Mouse (Mus musculus) embryonic facial prominence, embryonic 13.5 days (tissue): Measurements from ENCODE around the gene Slc25a44. TPM values are rescaled to one million over a fixed set of nuclear protein-coding genes. Genes with fewer than 3 reads are reported as not detected.
"Not testable (repeated sequence)": the region's sequence is repeated elsewhere in the genome, so short reads cannot be mapped to it uniquely, and the experiment has no call there.

Experiments used
- ATAC-seq: fragments of 200-750 bp; cut with Nextera tagmentation; 2 replicates; pipeline ENCODE4 v1.8.0; 2017; ENCODE audit warnings: low read depth; ENCODE audit not compliant: insufficient number of reproducible peaks, insufficient read depth, low FRiP score, low TSS enrichment
- H3K27ac ChIP-seq: fragments of 300-500 bp; sonication (generic); 2 replicates; pipeline ENCODE4 v1.5.1; 2015; ENCODE audit warnings: moderate library complexity, mild to moderate bottlenecking, inconsistent platforms
- H3K27me3 ChIP-seq: fragments of 300-500 bp; sonication (generic); 2 replicates; pipeline ENCODE4 v1.6.1; 2015; ENCODE audit warnings: mild to moderate bottlenecking, inconsistent platforms
- H3K36me3 ChIP-seq: fragments of 300-500 bp; sonication (generic); 2 replicates; pipeline ENCODE4 v1.6.1; 2015; ENCODE audit warnings: mild to moderate bottlenecking, inconsistent platforms
- H3K4me1 ChIP-seq: fragments of 300-500 bp; sonication (generic); 2 replicates; pipeline ENCODE4 v1.6.1; 2015; ENCODE audit warnings: inconsistent platforms
- H3K4me2 ChIP-seq: fragments of 300-500 bp; sonication (generic); 2 replicates; pipeline ENCODE4 v1.6.1; 2015; ENCODE audit warnings: moderate library complexity, mild to moderate bottlenecking, inconsistent platforms
- H3K4me3 ChIP-seq: fragments of 300-500 bp; sonication (generic); 2 replicates; pipeline ENCODE4 v1.5.1; 2015; ENCODE audit warnings: mild to moderate bottlenecking, inconsistent platforms
- H3K9ac ChIP-seq: fragments of 300-500 bp; sonication (generic); 2 replicates; pipeline ENCODE4 v1.6.1; 2015; ENCODE audit warnings: mild to moderate bottlenecking, inconsistent platforms
- H3K9me3 ChIP-seq: fragments of 300-500 bp; sonication (generic); 2 replicates; pipeline ENCODE4 v1.6.1; 2016; ENCODE audit warnings: inconsistent platforms
- WGBS: fragments of 180-500 bp; shearing (Covaris S2); methylation state at CpG from one replicate; pipeline ENCODE4 v1.1.7; 2015; ENCODE audit warnings: mixed read lengths; 5-methylcytosine and 5-hydroxymethylcytosine counted together
- polyA plus RNA-seq: library from polyadenylated mRNA; unstranded; fragments of >200 nt; fragmentation: Nextera tagmentation; extraction: Ambion mirVana; gene quantifications from 2 replicates; pipeline ENCODE4 v1.2.1, GENCODE M21; 2015

Gene Slc25a44
- polyA plus RNA-seq, 1 experiment from 2014 or later: 16.7 TPM

DNA sequence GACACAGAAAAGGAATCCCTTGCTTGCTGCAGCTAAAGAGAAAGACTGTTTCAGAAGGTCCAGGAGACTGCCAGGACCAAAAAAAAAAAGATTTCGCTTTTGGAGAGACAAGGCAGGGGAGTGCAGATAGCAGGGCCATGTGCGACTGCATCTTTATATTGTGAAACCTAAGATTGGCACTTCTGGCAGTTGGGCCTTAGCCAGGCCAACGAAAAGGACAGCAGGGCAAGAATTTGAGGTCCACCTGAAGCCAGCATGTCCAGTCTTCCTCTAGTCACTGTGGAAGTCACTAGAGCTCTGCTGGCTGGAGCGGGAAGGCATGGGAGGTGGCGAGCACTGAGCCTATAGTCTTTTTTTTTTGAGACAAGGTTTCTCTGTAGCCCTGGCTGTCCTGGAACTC is 16.0 kb downstream of the Slc25a44 start:
- H3K4me3 ChIP-seq: peak overlapping the region; percentile 66
- no peaks in the 10 kb centered on the region for H3K9me3 ChIP-seq
- WGBS: 55% methylated on average over 5 of the region's 5 CpGs
- ATAC-seq: no peak
- peak overlapping the region; percentile 95; the same call in 1 of the 2 replicates for H3K27ac ChIP-seq
- H3K36me3 ChIP-seq: peaks cover 34% of the 10 kb centered on the region
- H3K27me3 ChIP-seq: no peaks in the 10 kb centered on the region
- H3K4me2 ChIP-seq: peak overlapping the region; percentile 68
- peaks cover 31% of the 10 kb centered on the region for H3K4me1 ChIP-seq
- H3K9ac ChIP-seq: peak overlapping the region; percentile 86

DNA sequence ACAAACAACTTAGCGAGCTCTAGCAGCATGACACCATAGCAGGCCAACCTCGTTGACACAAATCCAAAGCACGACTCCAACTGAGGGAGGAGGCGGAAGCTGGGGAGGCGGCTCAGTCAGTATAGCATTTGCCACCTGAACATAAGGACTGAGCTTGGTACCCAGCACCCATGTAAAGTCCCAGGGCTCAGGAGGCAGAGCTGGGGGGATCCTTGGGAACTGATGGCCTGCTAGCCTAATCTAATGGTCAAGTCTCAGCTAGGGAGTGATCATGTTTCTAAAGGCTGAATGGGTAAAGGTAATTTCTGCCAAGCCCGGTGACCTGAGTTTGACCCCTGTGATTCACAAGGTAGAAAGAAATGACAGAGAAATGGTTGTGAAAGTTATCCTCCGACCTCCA is 17.4 kb downstream of the Slc25a44 start:
- ATAC-seq: no peak
- Histone ChIP-seq H3K9me3 (no peaks in the 10 kb centered on the region), H3K9ac (peak overlapping the region; percentile 86; the same call in 1 of the 2 replicates), H3K4me3 (no peak overlapping the region), H3K36me3 (peaks cover 36% of the 10 kb centered on the region), H3K4me1 (peaks cover 31% of the 10 kb centered on the region), H3K27ac (no peak overlapping the region), H3K27me3 (no peaks in the 10 kb centered on the region), H3K4me2 (no peak overlapping the region)
- 50% methylated on average over 7 of the region's 7 CpGs for WGBS

DNA sequence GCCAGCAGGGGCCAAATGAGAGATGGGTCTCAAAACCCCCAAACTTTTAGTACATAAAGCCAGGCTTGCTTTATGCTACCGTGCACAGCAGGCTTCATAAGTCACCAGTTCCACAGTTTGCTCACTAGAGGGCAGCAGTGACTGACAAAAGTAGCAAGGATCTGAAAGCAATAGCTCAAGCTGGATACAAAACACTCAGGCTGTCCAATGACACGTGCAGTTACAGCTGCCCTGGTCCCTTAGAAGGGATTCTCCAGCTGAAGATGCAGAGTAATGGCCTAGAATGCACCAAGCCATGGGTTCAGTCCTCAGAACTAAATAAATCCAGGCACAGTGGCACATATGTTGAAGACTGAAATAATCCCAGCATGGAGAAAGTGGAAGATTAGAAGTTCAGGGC is 17.8 kb downstream of the Slc25a44 start:
- Histone ChIP-seq H3K27me3 (no peaks in the 10 kb centered on the region), H3K4me2 (no peak overlapping the region), H3K4me3 (no peak overlapping the region), H3K4me1 (peaks cover 31% of the 10 kb centered on the region), H3K27ac (no peak overlapping the region), H3K9me3 (no peaks in the 10 kb centered on the region), H3K9ac (peak overlapping the region; percentile 11; the same call in 1 of the 2 replicates), H3K36me3 (peaks cover 32% of the 10 kb centered on the region)
- ATAC-seq: no peak
- 4% methylated on average over 2 of the region's 2 CpGs for WGBS

DNA sequence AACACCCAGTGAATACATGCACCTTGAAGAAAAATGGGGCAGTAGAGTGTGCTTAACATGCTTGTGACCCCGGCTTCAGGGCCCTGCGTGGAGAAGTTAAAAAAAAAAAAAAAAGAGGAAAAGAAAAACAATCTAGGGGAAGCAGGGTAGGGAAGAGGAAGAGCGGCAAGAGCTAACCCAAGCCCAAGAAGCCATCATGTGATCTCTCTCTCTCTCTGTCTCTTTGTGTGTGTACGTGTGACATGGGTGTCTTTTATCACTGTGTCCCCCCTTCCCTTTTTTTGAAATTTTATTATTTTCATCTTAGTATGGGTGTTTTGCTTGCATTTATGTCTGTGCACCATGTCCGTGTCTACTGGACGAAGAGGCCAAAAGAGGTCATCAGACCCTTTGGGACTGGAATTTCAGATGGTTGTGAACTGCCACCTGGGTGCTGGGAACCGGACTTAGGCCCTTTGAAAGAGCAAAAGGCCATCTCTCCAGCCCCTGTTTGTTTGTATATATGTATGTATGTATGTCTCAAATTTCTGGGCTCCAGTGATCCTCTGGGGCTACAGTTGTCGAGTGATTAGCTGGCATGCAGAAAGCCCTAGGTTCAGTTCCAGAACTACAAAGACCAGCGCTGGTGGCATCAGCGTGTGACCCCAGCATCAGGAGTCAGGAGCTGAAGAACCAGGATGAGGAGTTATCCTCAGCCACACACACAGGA is 21.3 kb downstream of the Slc25a44 start:
- peaks cover 40% of the 10 kb centered on the region for H3K36me3 ChIP-seq
- no peak overlapping the region for H3K4me3 ChIP-seq
- no peak overlapping the region for H3K27ac ChIP-seq
- no peak overlapping the region for H3K4me2 ChIP-seq
- H3K4me1 ChIP-seq: peaks cover 17% of the 10 kb centered on the region
- H3K9me3 ChIP-seq: no peaks in the 10 kb centered on the region
- 0 out of 2 replicates have a peak overlapping the region, but pooled peaks have one; percentile 21 for H3K9ac ChIP-seq
- no peaks in the 10 kb centered on the region for H3K27me3 ChIP-seq
- WGBS: 92% methylated on average over 10 of the region's 10 CpGs
- no peak for ATAC-seq

DNA sequence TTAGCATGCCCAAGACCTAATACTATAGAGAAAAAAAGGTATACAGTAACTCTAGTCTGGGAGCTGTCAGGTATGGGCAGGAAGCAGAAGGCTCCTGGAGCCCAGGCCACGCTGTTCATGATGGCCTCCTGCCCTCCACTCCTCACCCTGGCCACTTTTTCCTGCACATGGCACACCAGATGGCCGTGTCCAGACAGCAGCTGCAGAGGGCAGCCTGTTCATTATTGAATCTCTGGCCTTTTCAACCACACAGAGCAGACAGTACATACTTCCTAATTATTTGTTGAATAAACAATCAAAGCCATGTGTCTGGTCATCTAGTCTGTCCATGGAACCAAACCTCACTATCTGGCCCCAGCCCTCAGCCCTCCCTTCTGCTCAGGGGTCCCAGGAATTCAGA is 26.3 kb downstream of the Slc25a44 start:
- 74% methylated on average over 2 of the region's 2 CpGs for whole genome bisulfite sequencing
- no peak overlapping the region for H3K4me3 ChIP-seq
- no peak overlapping the region for H3K9ac ChIP-seq
- no peak overlapping the region for H3K4me2 ChIP-seq
- no peak for ATAC-seq
- H3K4me1 ChIP-seq: no peaks in the 10 kb centered on the region
- H3K36me3 ChIP-seq: peaks cover 61% of the 10 kb centered on the region
- no peaks in the 10 kb centered on the region for H3K27me3 ChIP-seq
- no peaks in the 10 kb centered on the region for H3K9me3 ChIP-seq
- no peak overlapping the region for H3K27ac ChIP-seq

DNA sequence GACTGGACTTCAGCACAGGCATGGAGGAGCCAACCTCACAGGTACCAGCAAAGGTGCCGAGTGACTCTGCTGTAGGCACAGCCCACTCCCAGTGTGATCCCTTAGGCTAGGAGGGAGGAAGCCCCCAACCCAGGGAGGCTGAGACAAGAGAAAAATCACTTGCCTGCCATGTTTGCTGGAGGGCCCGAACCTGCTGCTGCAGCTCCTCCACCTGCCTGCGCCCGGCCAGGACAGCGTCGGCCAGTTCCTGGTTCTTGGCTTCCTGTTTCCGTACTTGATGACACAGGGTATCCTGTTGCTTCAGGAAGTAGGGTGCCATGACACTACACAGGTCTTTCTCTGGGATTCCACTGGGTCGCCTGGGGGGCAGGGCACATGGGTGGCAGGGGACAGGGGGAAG is 29.2 kb downstream of the Slc25a44 start:
- Histone ChIP-seq H3K36me3 (peaks cover 49% of the 10 kb centered on the region), H3K9me3 (no peaks in the 10 kb centered on the region)

DNA sequence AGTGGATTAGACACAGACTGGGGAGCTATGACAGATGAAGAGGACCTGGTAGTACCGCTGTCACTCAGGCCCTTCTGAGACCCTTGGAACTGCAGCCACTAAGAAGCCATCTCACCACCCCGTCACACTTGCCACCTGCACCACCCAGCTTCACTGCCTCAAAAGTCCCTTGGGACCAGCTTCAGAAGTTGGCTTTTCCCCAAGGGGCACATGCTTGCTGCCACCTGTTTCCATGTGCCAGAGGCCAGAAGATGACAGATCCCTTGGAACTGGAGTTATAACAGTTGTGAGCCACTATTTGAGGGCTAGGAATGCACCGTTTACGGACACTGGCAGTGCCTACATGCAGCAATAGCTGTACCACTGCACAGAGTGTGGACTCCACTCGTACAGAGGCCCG is 29.7 kb downstream of the Slc25a44 start:
- Histone ChIP-seq H3K27me3 (no peaks in the 10 kb centered on the region), H3K4me1 (no peaks in the 10 kb centered on the region), H3K4me3 (no peak overlapping the region), H3K27ac (no peak overlapping the region), H3K36me3 (peaks cover 53% of the 10 kb centered on the region), H3K9me3 (no peaks in the 10 kb centered on the region), H3K4me2 (no peak overlapping the region), H3K9ac (no peak overlapping the region)
- ATAC-seq: no peak
- WGBS: 92% methylated on average over 6 of the region's 6 CpGs

More for the DNA sequence above, 29.2 kb downstream of the Slc25a44 start:
- Histone ChIP-seq H3K4me1 (no peaks in the 10 kb centered on the region), H3K27me3 (no peaks in the 10 kb centered on the region), H3K27ac (no peak overlapping the region), H3K9ac (no peak overlapping the region), H3K4me2 (no peak overlapping the region), H3K4me3 (no peak overlapping the region)
- no peak for ATAC-seq
- 84% methylated on average over 8 of the region's 8 CpGs for WGBS

DNA sequence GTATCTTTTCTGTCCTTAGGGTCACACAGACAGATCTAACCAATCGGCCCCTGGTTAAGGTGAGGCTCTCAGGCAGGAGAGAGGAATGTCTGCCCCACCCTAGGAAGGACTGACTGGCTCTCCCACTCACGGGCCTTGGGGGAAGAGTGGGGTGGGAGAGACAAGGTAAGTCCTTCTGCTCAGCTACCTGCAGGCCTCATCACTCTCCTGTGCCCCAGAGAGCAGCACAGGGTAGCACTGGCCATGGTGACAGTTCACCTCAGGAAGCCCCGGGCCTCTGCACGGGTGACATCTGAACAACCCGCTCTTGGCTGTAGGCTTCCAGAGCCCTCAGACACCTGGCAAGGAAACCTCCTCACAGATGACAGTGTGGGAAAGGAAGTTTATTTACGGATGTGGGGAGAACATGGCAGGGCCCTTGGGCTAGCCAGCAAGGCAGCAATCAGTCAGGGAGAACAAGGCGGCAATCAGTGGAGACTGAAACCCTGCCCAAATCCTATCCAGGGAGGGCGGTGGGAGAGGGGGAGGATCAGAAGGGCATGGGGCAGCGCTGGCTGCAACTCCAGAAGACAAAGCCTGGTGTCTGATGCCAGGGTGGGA is 31.1 kb downstream of the Slc25a44 start:
- Histone ChIP-seq H3K9ac (no peak overlapping the region), H3K4me3 (no peak overlapping the region), H3K27ac (no peak overlapping the region), H3K9me3 (no peaks in the 10 kb centered on the region), H3K4me2 (no peak overlapping the region), H3K4me1 (no peaks in the 10 kb centered on the region), H3K27me3 (no peaks in the 10 kb centered on the region), H3K36me3 (peaks cover 47% of the 10 kb centered on the region)
- 82% methylated on average over 9 of the region's 9 CpGs for WGBS
- ATAC-seq: no peak

DNA sequence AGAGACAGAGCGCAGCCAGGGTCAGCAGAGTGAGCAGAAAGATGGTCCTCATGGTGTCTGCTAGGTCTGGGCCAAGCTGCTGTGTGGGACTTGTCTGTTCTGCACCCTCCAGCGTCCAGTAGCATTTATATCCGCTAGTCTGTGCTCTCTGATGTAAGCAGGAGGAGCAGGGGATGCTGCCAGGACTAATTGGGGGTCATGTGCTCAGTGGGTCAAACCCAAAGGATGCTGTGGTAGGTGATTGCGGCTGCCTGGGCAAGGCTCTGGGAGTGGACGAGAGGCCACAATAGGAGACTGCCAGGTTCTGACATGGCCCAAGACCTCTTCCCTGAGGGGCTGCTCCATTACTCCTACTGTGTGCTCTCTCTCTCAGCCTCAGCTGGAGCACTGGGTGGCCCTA is 40.6 kb downstream of the Slc25a44 start, which contains the start of gene Bglap:
Bglap (minus strand) TSS at position 101 of the 400 bp plus-strand sequence.
- Histone ChIP-seq H3K27ac (no peak within 1 kb of the TSS), H3K4me3 (no peak within 1 kb of the TSS), H3K9me3 (no peaks in the 10 kb centered on the region), H3K4me2 (no peak within 1 kb of the TSS), H3K27me3 (no peaks in the 10 kb centered on the region), H3K9ac (no peak within 1 kb of the TSS), H3K36me3 (no peaks in the 10 kb centered on the region), H3K4me1 (peaks cover 5% of the 10 kb centered on the region; the same call in 1 of the 2 replicates)
- WGBS: 75% methylated on average over 5 of the region's 5 CpGs
- no peak for ATAC-seq

DNA sequence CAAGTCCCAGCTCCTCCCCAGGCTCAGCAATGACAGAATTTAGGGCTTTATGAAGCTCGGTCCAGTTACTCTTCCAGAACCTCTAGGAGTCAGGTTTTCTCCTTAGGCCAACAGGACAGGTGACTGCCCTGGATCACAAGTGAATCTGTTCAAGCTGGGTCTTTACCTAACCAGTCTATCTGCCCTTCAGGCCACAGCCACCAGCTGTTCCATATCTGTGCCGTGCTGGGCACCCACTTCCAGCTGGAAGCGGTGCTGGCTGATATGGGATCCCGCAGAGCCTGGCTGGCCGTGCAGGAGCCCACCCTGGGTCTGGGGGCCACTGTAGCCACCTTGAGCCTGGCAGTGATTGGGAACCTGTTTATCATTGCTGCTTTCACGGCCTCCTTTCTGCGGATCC is 42.6 kb downstream of the Slc25a44 start:
- H3K27me3 ChIP-seq, H3K36me3 ChIP-seq, H3K4me1 ChIP-seq, H3K27ac ChIP-seq, H3K9ac ChIP-seq, H3K9me3 ChIP-seq, ATAC-seq, H3K4me3 ChIP-seq: not testable (repeated sequence)
- 0% methylated on average over 1 of the region's 7 CpGs for WGBS
- H3K4me2 ChIP-seq: peak overlapping the region; percentile 56; the same call in 1 of the 2 replicates

DNA sequence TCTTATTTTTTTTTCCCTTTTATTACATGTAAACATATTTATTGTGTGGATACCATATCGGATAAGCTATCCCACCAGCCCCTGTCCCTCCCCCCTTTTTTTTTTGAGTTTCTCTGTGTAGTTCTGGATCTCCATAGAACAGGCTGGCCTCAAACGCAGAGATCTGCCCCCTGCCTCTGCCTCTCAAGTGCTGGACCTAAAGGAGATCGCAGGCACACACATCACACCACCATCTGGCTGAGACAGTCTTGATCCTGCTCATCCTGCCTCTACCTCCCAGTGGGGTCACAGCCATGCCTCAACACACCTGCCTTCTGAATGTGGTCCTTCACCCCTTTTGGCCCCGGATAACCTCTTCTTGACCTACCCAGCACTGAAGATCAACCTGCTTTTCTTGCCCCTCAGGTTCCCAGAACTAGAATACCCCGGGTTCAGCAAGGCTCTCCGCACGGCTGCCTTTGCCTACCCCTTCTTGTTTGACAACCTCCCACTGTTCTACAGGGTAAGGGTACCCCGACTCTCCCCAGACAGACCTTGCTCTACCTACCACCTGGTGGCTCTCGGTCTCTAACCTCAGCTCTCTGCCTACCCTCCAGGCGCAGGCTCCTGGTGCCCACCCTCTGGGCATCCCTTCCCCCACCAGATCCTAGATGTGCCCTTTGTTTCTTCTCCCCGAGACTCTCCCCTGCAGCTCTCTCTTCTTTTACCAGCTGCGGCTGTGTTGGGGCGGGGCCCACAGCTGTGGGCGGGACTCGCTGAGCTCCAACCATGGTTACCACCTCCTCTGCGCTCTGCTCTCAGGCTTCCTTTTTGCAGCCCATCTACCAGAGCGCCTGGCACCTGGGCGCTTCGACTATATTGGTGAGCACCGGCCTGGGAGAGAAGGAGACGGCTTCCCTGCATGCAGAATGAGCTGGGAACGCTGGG is 43.3 kb downstream of the Slc25a44 start:
- H3K36me3 ChIP-seq, H3K4me1 ChIP-seq, H3K9me3 ChIP-seq, H3K27me3 ChIP-seq: not testable (repeated sequence)
- Histone ChIP-seq H3K4me2 (peak overlapping the region; percentile 56), H3K9ac (peak overlapping the region; percentile 28), H3K27ac (peak overlapping the region; percentile 34; the same call in 1 of the 2 replicates), H3K4me3 (peak overlapping the region; percentile 30)
- WGBS: 7% methylated on average over 19 of the region's 22 CpGs
- peak; percentile 74; the same call in 1 of the 2 replicates for ATAC-seq
